Mouse (Mus musculus) small intestine, adult 2 months (tissue): ENCODE results near the gene Atxn2l.

Experiments
- CTCF ChIP-seq: fragments of 200-500 bp; IDR thresholded peaks from 2 replicates; pipeline ENCODE4 v1.5.1; 2012; ENCODE audit warnings: low read depth, mild to moderate bottlenecking, control low read depth, inconsistent platforms, low read length, moderate library complexity, mixed read lengths; ENCODE audit not compliant: insufficient replicate concordance, insufficient read length; ENCODE audit errors: extremely low read depth
- POLR2A ChIP-seq: fragments of 200-500 bp; IDR thresholded peaks from 2 replicates; pipeline ENCODE4 v1.6.1; 2012; ENCODE audit warnings: low read depth, mild to moderate bottlenecking, control low read depth, inconsistent platforms, low read length, moderate library complexity

GRCm38 (mm10) chr7:126518261-126518941, 15.2 kb upstream of the Atxn2l start:
- TF ChIP-seq CTCF (no peak), POLR2A (no peak)
